Mouse (Mus musculus) naive thymus-derived CD4-positive, alpha-beta T cell, adult 2 months (primary cell): Measurements from ENCODE around the gene Ak2.
A peak's percentile ranks its signal among the peaks of the same experiment; 100 is the strongest.

Experiments
- DNase-seq: peaks from one replicate; pipeline ENCODE4 v3.0.0-alpha.2; 2011; ENCODE audit warnings: low read depth

The Ak2 gene

GRCm38 (mm10) chr4:128991500-128992008, at the start of gene Ak2:
Gene Ak2 (plus strand): TSS chr4:128991958.
- no peak for DNase-seq

GRCm38 (mm10) chr4:128942346-128942745, 49.4 kb upstream of the Ak2 start:
- DNase-seq, result peak; percentile 32

GRCm38 (mm10) chr4:128946736-128947135, 45.0 kb upstream of the Ak2 start:
- DNase-seq, result no peak

- DNase-seq, result no peak
These were observed 44.3 kb upstream of the Ak2 start for GRCm38 (mm10) chr4:128947326-128947933.

GRCm38 (mm10) chr4:128948137-128948674, 43.6 kb upstream of the Ak2 start:
- DNase-seq, result peak; percentile 65

GRCm38 (mm10) chr4:128949470-128950005, 42.2 kb upstream of the Ak2 start:
- DNase-seq, result no peak

GRCm38 (mm10) chr4:128950461-128950860, 41.3 kb upstream of the Ak2 start:
- DNase-seq, result no peak

- no peak for DNase-seq
These were observed 37.9 kb upstream of the Ak2 start for GRCm38 (mm10) chr4:128953851-128954250.

GRCm38 (mm10) chr4:128957155-128957911, 34.4 kb upstream of the Ak2 start:
- DNase-seq, result peak; percentile 49

- DNase-seq, result no peak
These were observed 33.6 kb upstream of the Ak2 start for GRCm38 (mm10) chr4:128958156-128958555.

GRCm38 (mm10) chr4:128958849-128959248, 32.9 kb upstream of the Ak2 start:
- no peak for DNase-seq

GRCm38 (mm10) chr4:128959676-128960075, 32.1 kb upstream of the Ak2 start:
- DNase-seq, result no peak

GRCm38 (mm10) chr4:128961301-128962028, 30.3 kb upstream of the Ak2 start:
- peak; percentile 21 for DNase-seq

- peak; percentile 91 for DNase-seq
These were observed 29.5 kb upstream of the Ak2 start, which contains the start of gene Azin2 for GRCm38 (mm10) chr4:128962029-128962925. Gene Azin2 (minus strand): TSS chr4:128962442.

GRCm38 (mm10) chr4:128962926-128963290, 28.9 kb upstream of the Ak2 start:
- DNase-seq, result no peak

- no peak for DNase-seq
These were observed 25.0 kb upstream of the Ak2 start for GRCm38 (mm10) chr4:128966751-128967150.

GRCm38 (mm10) chr4:128969081-128969480, 22.7 kb upstream of the Ak2 start:
- DNase-seq, result no peak

GRCm38 (mm10) chr4:128969607-128970416, 21.9 kb upstream of the Ak2 start:
- no peak for DNase-seq

- no peak for DNase-seq
These were observed 21.3 kb upstream of the Ak2 start for GRCm38 (mm10) chr4:128970417-128970807.

GRCm38 (mm10) chr4:128971065-128971694, 20.6 kb upstream of the Ak2 start:
- DNase-seq, result peak; percentile 89
